Mouse (Mus musculus): ENCODE data around the gene Mprip. TPM values are rescaled to one million over a fixed set of nuclear protein-coding genes. Genes with fewer than 3 reads are reported as not detected.

Gene Mprip
- total and polyA plus RNA-seq, 2 experiments from 2014 or later: 53.3 to 172 TPM

DNA sequence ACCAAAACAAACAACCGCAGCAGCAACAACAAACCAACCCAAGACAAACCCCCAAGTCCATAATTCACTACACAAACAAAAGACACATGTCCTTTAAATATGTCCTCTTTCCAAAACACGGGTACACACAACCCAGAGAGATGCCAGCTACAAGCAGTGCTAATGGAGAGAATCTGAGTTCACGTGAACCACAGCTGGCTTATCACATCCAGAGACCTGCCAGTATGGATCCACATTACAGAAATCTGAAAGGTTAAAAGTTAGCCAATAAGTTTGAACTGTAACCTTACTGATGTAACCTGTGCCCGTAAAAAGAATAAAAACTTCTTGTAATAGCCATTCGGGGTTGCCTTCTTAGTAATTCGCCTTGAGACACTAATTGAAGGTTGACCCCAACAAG, 153.8 kb downstream of the Mprip start:
- H3K36me3 ChIP-seq (ENCODE audit: insufficient read depth, low read length): peaks cover 41% of the 10 kb centered on the region; the same call in 1 of the 2 replicates
- no peaks in the 10 kb centered on the region for H3K9me3 ChIP-seq (ENCODE audit: low read length)
- DNase-seq (ENCODE audit: low spot score) (no peak), ATAC-seq (ENCODE audit: low FRiP score) (no peak)
- H3K27ac ChIP-seq (ENCODE audit: low read depth, low read length): no peak overlapping the region
- no peaks in the 10 kb centered on the region for H3K27me3 ChIP-seq (ENCODE audit: insufficient read depth, low read length)
- 95% methylated on average over 6 of the region's 6 CpGs for WGBS
- H3K9ac ChIP-seq (replicated peaks; ENCODE audit: low read length, poor library complexity, severe bottlenecking): no peak overlapping the region
- no peak overlapping the region for H3K4me3 ChIP-seq (ENCODE audit: low read depth, low read length)
- no peak overlapping the region for H3K4me2 ChIP-seq (ENCODE audit: low read depth, low read length, poor library complexity, severe bottlenecking)
- no peak for TF ChIP-seq CTCF (IDR thresholded peaks at IDR 0.05)
- H3K4me1 ChIP-seq (ENCODE audit: insufficient read depth, low read length): no peaks in the 10 kb centered on the region

DNA sequence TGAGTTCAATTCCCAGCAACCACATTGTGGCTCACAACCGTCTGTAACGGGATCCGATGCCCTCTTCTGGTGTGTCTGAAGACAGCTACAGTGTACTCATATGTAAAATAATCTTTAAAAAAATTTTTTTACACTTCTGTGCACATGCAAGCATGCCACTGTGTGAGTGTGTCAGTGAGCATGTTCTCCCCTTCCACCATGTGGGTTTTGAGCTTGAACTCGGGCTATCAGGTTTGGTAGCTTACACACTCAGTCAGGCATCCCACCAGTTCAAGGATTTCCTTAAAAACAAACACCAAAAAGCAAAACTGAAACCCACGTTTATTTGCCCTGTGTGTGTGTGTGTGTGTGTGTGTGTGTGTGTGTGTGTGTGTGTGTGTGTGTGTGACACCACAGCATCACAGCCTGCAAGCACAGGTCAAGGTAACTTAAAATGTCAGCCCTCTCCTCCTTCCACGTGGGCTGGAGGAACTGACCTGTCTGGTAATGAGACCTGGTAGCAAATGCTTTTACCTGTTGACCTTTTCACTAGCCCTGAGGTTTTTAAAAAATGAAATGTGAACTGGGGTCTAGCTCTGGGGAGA, 154.5 kb downstream of the Mprip start:
- no peaks in the 10 kb centered on the region for H3K27me3 ChIP-seq (ENCODE audit: insufficient read depth, low read length)
- H3K4me2 ChIP-seq (ENCODE audit: low read depth, low read length, poor library complexity, severe bottlenecking): no peak overlapping the region
- no peak overlapping the region for H3K9ac ChIP-seq (replicated peaks; ENCODE audit: low read length, poor library complexity, severe bottlenecking)
- H3K36me3 ChIP-seq (ENCODE audit: insufficient read depth, low read length): peaks cover 47% of the 10 kb centered on the region; the same call in 1 of the 2 replicates
- no peaks in the 10 kb centered on the region for H3K9me3 ChIP-seq (ENCODE audit: low read length)
- DNase-seq (ENCODE audit: low spot score) (no peak), ATAC-seq (ENCODE audit: low FRiP score) (no peak)
- no peak overlapping the region for H3K27ac ChIP-seq (ENCODE audit: low read depth, low read length)
- no peaks in the 10 kb centered on the region for H3K4me1 ChIP-seq (ENCODE audit: insufficient read depth, low read length)
- TF ChIP-seq CTCF (IDR thresholded peaks at IDR 0.05): no peak
- no peak overlapping the region for H3K4me3 ChIP-seq (ENCODE audit: low read depth, low read length)
- 86% methylated on average over 6 of the region's 6 CpGs for WGBS

DNA sequence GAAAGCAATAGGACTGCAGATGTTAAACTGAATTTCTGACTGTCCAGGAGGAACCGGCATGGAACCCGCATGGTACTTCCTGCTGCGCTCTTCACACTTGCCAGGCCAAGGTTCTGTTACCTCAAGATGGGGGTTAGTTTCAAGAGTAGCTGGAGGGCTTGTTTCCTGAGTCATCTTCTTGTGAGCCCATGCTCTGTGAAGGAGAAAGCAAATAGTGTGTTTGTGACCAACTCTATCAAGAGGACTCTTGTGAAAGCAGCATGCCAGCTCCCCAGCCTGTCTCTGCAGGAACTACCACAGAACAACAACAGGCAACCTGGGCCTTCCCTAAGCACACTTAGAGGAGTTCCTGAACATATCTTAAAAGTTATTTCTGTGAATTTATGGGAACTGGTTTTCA, 156.8 kb downstream of the Mprip start:
- Histone ChIP-seq H3K9ac (replicated peaks; ENCODE audit: low read length, poor library complexity, severe bottlenecking) (no peak overlapping the region), H3K4me3 (ENCODE audit: low read depth, low read length) (no peak overlapping the region), H3K27ac (ENCODE audit: low read depth, low read length) (no peak overlapping the region), H3K4me2 (ENCODE audit: low read depth, low read length, poor library complexity, severe bottlenecking) (no peak overlapping the region), H3K4me1 (ENCODE audit: insufficient read depth, low read length) (no peaks in the 10 kb centered on the region), H3K9me3 (ENCODE audit: low read length) (no peaks in the 10 kb centered on the region), H3K27me3 (ENCODE audit: insufficient read depth, low read length) (no peaks in the 10 kb centered on the region), H3K36me3 (ENCODE audit: insufficient read depth, low read length) (peaks cover 60% of the 10 kb centered on the region)
- ATAC-seq (ENCODE audit: low FRiP score) (no peak), DNase-seq (ENCODE audit: low spot score) (no peak)
- WGBS: 97% methylated on average over 3 of the region's 3 CpGs
- TF ChIP-seq CTCF (IDR thresholded peaks at IDR 0.05): no peak

DNA sequence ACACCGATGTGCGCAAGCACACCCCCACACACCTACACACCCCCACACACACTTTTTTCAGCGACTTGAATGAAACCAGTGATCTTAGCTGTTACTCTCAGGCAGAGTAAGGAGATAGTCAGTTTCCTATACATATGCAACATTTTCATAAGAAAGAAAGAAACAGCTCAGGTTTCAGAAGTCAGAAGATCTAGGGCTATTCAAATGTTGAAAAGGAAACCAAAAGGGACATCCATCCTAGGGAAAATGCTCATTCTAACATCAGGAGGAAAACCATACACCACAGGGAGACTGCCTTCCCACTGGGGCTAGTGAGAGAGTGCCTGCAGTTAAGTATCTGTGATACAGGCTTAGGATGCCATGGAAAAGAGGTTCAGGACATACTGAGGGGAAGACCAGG, 160.5 kb downstream of the Mprip start:
- peaks cover 76% of the 10 kb centered on the region for H3K36me3 ChIP-seq (ENCODE audit: insufficient read depth, low read length)
- no peaks in the 10 kb centered on the region for H3K4me1 ChIP-seq (ENCODE audit: insufficient read depth, low read length)
- H3K4me3 ChIP-seq (ENCODE audit: low read depth, low read length): no peak overlapping the region
- H3K9me3 ChIP-seq (ENCODE audit: low read length): no peaks in the 10 kb centered on the region
- ATAC-seq (ENCODE audit: low FRiP score): no peak
- no peak for DNase-seq (ENCODE audit: low spot score)
- no peaks in the 10 kb centered on the region for H3K27me3 ChIP-seq (ENCODE audit: insufficient read depth, low read length)
- no peak overlapping the region for H3K27ac ChIP-seq (ENCODE audit: low read depth, low read length)
- no peak overlapping the region for H3K4me2 ChIP-seq (ENCODE audit: low read depth, low read length, poor library complexity, severe bottlenecking)
- 90% methylated on average over 3 of the region's 3 CpGs for WGBS
- H3K9ac ChIP-seq (replicated peaks; ENCODE audit: low read length, poor library complexity, severe bottlenecking): no peak overlapping the region
- no peak for TF ChIP-seq CTCF (IDR thresholded peaks at IDR 0.05)

Other genes with a start within 250 kb of the Mprip start
- gene Jmjd4, start 211.3 kb upstream of the Mprip start, total RNA-seq (2014; rRNA removed): 38.0 and 39.8 TPM in 2 replicates
- 22.7 and 24.0 TPM in 2 replicates for gene Jmjd4, start 211.3 kb upstream of the Mprip start, polyA plus RNA-seq (2015; fragmentation: Nextera tagmentation; extraction: Ambion mirVana)
- 465 and 467 TPM in 2 replicates for gene Snap47, start 210.1 kb upstream of the Mprip start, total RNA-seq (2014; rRNA removed)
- 588 and 631 TPM in 2 replicates for gene Snap47, start 210.1 kb upstream of the Mprip start, polyA plus RNA-seq (2015; fragmentation: Nextera tagmentation; extraction: Ambion mirVana)
- 7.6 and 11.2 TPM in 2 replicates for gene Zfp867, start 188.8 kb upstream of the Mprip start, total RNA-seq (2014; rRNA removed)
- gene Zfp867, start 188.8 kb upstream of the Mprip start, polyA plus RNA-seq (2015; fragmentation: Nextera tagmentation; extraction: Ambion mirVana): 6.4 and 8.0 TPM in 2 replicates
- 20.2 and 30.4 TPM in 2 replicates for gene Zkscan17, start 134.6 kb upstream of the Mprip start, total RNA-seq (2014; rRNA removed)
- gene Zkscan17, start 134.6 kb upstream of the Mprip start, polyA plus RNA-seq (2015; fragmentation: Nextera tagmentation; extraction: Ambion mirVana): 13.3 and 14.7 TPM in 2 replicates
- 0.27 TPM in 1 of 2 replicates, not detected in the other for gene Nlrp3, start 119.7 kb upstream of the Mprip start, total RNA-seq (2014; rRNA removed)
- 0.07 and 0.11 TPM in 2 replicates for gene Nlrp3, start 119.7 kb upstream of the Mprip start, polyA plus RNA-seq (2015; fragmentation: Nextera tagmentation; extraction: Ambion mirVana)
- gene Olfr222, start 85.1 kb upstream of the Mprip start, total RNA-seq (2014; rRNA removed): not detected in 2 replicates
- gene Olfr222, start 85.1 kb upstream of the Mprip start, polyA plus RNA-seq (2015; fragmentation: Nextera tagmentation; extraction: Ambion mirVana): not detected in 2 replicates
- gene Olfr223, start 68.0 kb upstream of the Mprip start, total RNA-seq (2014; rRNA removed): not detected in 2 replicates
- not detected in 2 replicates for gene Olfr223, start 68.0 kb upstream of the Mprip start, polyA plus RNA-seq (2015; fragmentation: Nextera tagmentation; extraction: Ambion mirVana)
- gene Pld6, start 126.3 kb downstream of the Mprip start, total RNA-seq (2014; rRNA removed): 18.3 and 19.0 TPM in 2 replicates
- gene Pld6, start 126.3 kb downstream of the Mprip start, polyA plus RNA-seq (2015; fragmentation: Nextera tagmentation; extraction: Ambion mirVana): 26.2 and 32.2 TPM in 2 replicates
- gene Flcn, start 148.7 kb downstream of the Mprip start, total RNA-seq (2014; rRNA removed): 41.5 and 44.0 TPM in 2 replicates
- 31.0 and 34.7 TPM in 2 replicates for gene Flcn, start 148.7 kb downstream of the Mprip start, polyA plus RNA-seq (2015; fragmentation: Nextera tagmentation; extraction: Ambion mirVana)
- 72.6 and 86.9 TPM in 2 replicates for gene Nt5m, start 178.1 kb downstream of the Mprip start, total RNA-seq (2014; rRNA removed)
- gene Nt5m, start 178.1 kb downstream of the Mprip start, polyA plus RNA-seq (2015; fragmentation: Nextera tagmentation; extraction: Ambion mirVana): 92.2 and 99.1 TPM in 2 replicates
- gene Cops3, start 178.5 kb downstream of the Mprip start, total RNA-seq (2014; rRNA removed): 94.1 and 104 TPM in 2 replicates
- 147 and 148 TPM in 2 replicates for gene Cops3, start 178.5 kb downstream of the Mprip start, polyA plus RNA-seq (2015; fragmentation: Nextera tagmentation; extraction: Ambion mirVana)

Measured in midbrain, postnatal 0 days (tissue).